Mouse (Mus musculus): ENCODE data around the gene Xylt1.
A peak's percentile ranks its signal among the peaks of the same experiment; 100 is the strongest.

Gene Xylt1

GRCm38 (mm10) chr7:117435730-117436441, 55.1 kb downstream of the Xylt1 start:
- no peaks in the 10 kb centered on the region for H3K27me3 ChIP-seq (ENCODE audit: control insufficient read depth, insufficient read depth, low read length, poor library complexity, severe bottlenecking)
- H3K36me3 ChIP-seq (ENCODE audit: control insufficient read depth, insufficient read depth, low read length, poor library complexity, severe bottlenecking) = no peaks in the 10 kb centered on the region
- no peak for DNase-seq (ENCODE audit: low read depth, low spot score)

GRCm38 (mm10) chr7:117436892-117437291, 56.1 kb downstream of the Xylt1 start:
- Histone ChIP-seq H3K27me3 (ENCODE audit: control insufficient read depth, insufficient read depth, low read length, poor library complexity, severe bottlenecking) (no peaks in the 10 kb centered on the region), H3K36me3 (ENCODE audit: control insufficient read depth, insufficient read depth, low read length, poor library complexity, severe bottlenecking) (no peaks in the 10 kb centered on the region)
- no peak for DNase-seq (ENCODE audit: low read depth, low spot score)

DNA sequence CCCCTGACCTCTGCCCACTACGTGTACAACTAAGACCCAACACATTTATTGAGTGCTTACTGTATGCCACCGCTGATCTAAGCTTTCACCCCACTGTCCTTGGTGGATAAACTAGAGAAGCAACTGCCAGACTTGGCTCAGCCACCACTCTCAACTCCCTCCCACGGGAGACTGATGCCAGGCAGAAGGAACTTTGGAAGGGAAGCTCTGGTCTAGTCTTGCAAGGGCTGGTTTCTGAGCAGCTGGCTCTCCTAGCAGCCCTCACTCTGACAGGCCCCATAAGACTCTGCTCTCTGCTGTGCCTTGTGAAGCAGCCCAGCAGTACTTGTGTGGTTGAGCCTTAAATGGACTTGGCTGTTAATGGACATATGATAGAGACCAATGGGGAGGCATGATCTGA, 60.2 kb downstream of the Xylt1 start:
- DNase-seq (ENCODE audit: low read depth, low spot score) = no peak
- Histone ChIP-seq H3K27me3 (ENCODE audit: control insufficient read depth, insufficient read depth, low read length, poor library complexity, severe bottlenecking) (no peaks in the 10 kb centered on the region), H3K36me3 (ENCODE audit: control insufficient read depth, insufficient read depth, low read length, poor library complexity, severe bottlenecking) (no peaks in the 10 kb centered on the region)

- no peak for DNase-seq (ENCODE audit: low read depth, low spot score)
- no peaks in the 10 kb centered on the region for H3K27me3 ChIP-seq (ENCODE audit: control insufficient read depth, insufficient read depth, low read length, poor library complexity, severe bottlenecking)
- no peaks in the 10 kb centered on the region for H3K36me3 ChIP-seq (ENCODE audit: control insufficient read depth, insufficient read depth, low read length, poor library complexity, severe bottlenecking)
These were observed 61.9 kb downstream of the Xylt1 start for GRCm38 (mm10) chr7:117442639-117443038.

DNA sequence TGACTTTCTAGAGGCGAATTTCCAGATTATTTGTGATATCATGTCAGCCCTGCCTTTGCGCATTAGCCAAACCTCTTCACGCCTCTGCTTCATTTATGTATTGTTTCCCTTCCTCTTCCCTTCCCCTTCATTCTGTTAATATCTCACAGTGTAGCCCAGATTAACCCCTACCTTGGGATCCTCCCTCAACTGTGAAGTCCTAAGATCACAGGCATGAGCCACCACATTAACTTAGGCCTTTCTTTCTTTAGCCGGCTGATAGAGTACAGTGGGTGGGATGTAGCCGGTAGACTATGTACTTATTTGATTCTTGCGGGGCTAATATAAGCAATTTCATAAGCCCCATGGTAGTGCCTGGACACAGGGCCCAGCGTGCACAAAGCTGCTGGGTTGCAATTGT, 62.4 kb downstream of the Xylt1 start:
- DNase-seq (ENCODE audit: low read depth, low spot score) = no peak
- Histone ChIP-seq H3K27me3 (ENCODE audit: control insufficient read depth, insufficient read depth, low read length, poor library complexity, severe bottlenecking) (no peaks in the 10 kb centered on the region), H3K36me3 (ENCODE audit: control insufficient read depth, insufficient read depth, low read length, poor library complexity, severe bottlenecking) (no peaks in the 10 kb centered on the region)

GRCm38 (mm10) chr7:117445471-117445870, 64.7 kb downstream of the Xylt1 start:
- H3K36me3 ChIP-seq (ENCODE audit: control insufficient read depth, insufficient read depth, low read length, poor library complexity, severe bottlenecking) = no peaks in the 10 kb centered on the region
- H3K27me3 ChIP-seq (ENCODE audit: control insufficient read depth, insufficient read depth, low read length, poor library complexity, severe bottlenecking) = no peaks in the 10 kb centered on the region
- DNase-seq (ENCODE audit: low read depth, low spot score) = peak; percentile 75

DNA sequence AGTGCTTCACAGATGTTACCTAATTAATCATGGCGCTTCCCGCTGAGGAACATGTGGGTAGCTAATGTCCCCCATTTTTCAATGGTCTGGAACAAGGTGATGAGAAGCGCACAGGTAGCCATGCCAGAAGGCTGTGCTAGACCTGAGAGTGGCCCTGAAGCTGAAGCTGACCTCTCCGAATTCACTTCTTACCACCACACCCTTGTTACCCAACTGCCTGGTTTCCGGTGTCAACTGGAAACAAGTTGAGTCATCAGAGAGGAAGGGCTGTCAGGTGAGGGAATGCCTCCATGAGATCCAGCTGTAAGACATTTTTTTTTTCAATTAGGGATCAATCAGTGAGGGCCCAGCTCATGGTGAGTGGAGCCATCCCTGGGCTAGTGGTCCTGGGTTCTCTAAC, 68.8 kb downstream of the Xylt1 start:
- Histone ChIP-seq H3K36me3 (ENCODE audit: control insufficient read depth, insufficient read depth, low read length, poor library complexity, severe bottlenecking) (no peaks in the 10 kb centered on the region), H3K27me3 (ENCODE audit: control insufficient read depth, insufficient read depth, low read length, poor library complexity, severe bottlenecking) (no peaks in the 10 kb centered on the region)
- no peak for DNase-seq (ENCODE audit: low read depth, low spot score)

DNA sequence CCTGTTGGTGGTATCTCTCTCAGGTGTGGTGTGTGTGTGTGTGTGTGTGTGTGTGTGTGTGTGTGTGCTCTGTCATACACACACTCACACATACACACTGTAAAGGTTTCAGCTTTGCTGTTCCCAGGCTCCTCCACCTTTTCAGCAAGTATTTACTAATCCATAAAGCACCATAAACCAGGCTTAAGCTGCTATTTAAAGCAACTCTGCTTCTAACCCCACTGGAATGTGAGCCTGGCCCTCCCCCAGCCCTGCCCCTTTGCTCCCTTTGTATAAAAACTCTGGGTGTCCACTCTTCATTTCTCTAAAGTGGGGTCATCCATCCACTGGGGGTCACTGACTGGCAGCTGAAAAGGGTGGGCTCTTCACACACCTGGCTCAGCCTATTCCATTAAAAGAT, 70.4 kb downstream of the Xylt1 start:
- Histone ChIP-seq H3K27me3 (ENCODE audit: control insufficient read depth, insufficient read depth, low read length, poor library complexity, severe bottlenecking) (no peaks in the 10 kb centered on the region), H3K36me3 (ENCODE audit: control insufficient read depth, insufficient read depth, low read length, poor library complexity, severe bottlenecking) (no peaks in the 10 kb centered on the region)
- no peak for DNase-seq (ENCODE audit: low read depth, low spot score)

- Histone ChIP-seq H3K36me3 (ENCODE audit: control insufficient read depth, insufficient read depth, low read length, poor library complexity, severe bottlenecking) (no peaks in the 10 kb centered on the region), H3K27me3 (ENCODE audit: control insufficient read depth, insufficient read depth, low read length, poor library complexity, severe bottlenecking) (no peaks in the 10 kb centered on the region)
- DNase-seq (ENCODE audit: low read depth, low spot score) = no peak
These were observed 71.5 kb downstream of the Xylt1 start for GRCm38 (mm10) chr7:117452269-117452668.

- no peaks in the 10 kb centered on the region for H3K36me3 ChIP-seq (ENCODE audit: control insufficient read depth, insufficient read depth, low read length, poor library complexity, severe bottlenecking)
- H3K27me3 ChIP-seq (ENCODE audit: control insufficient read depth, insufficient read depth, low read length, poor library complexity, severe bottlenecking) = no peaks in the 10 kb centered on the region
- peak; percentile 42 for DNase-seq (ENCODE audit: low read depth, low spot score)
These were observed 74.2 kb downstream of the Xylt1 start for GRCm38 (mm10) chr7:117454789-117455548.

DNA sequence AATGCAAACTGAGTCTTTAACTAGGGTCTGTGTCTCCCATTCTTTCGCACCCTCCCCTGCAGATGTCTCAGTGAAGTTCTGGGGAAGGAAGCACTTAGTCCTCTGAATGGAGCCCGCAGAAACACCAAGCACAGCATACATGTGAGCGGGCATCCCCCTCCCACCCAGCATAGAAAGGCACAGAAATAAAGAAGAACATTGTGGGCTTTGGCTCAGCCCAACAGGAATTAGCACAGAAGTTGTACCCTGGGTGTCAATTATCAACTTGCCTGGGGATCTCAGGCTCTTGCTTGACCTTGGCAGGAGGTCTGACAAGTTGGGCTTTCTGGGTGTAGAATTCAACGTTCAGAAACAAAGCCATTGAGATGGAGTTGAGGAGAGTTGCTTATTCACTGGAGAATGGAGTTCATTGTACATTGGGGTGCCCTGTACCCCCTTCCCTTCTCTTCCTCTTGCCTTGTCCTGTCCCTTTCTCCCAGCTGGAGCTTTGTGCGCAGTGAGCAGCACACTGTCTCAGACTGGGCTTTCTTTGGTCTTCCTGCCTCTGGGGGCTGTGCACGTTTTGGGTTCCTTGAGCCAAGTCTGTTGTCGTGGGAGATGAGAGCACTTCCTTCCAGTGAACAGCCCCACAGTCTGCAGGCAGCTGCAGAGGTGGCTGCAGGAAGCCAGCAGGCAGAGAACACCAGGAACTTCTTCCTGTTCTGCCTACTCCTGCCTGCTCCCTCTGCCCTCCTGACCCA, 81.6 kb downstream of the Xylt1 start:
- H3K36me3 ChIP-seq (ENCODE audit: control insufficient read depth, insufficient read depth, low read length, poor library complexity, severe bottlenecking) = no peaks in the 10 kb centered on the region; the same call in 1 of the 2 replicates
- no peaks in the 10 kb centered on the region for H3K27me3 ChIP-seq (ENCODE audit: control insufficient read depth, insufficient read depth, low read length, poor library complexity, severe bottlenecking)
- DNase-seq (ENCODE audit: low read depth, low spot score) = no peak

DNA sequence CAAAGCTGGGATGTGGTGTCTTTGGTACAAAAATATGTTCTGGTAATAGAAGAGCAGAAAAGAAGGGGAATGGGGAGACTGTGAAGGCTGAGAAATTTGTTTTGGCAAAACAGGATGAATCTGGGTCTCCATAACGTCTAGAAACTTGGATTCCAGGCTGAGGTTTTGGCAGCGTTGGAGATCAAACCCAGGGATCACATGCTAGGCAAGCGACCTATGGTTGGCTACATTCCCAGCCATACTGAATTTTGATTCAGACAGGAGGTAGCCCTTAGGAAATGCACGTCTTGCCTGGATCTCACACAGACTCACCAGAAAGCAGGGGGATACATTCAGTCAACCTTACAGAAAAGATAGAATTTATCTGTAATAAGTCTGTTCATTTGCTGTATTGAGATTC, 84.2 kb downstream of the Xylt1 start:
- no peaks in the 10 kb centered on the region for H3K27me3 ChIP-seq (ENCODE audit: control insufficient read depth, insufficient read depth, low read length, poor library complexity, severe bottlenecking)
- DNase-seq (ENCODE audit: low read depth, low spot score) = no peak
- H3K36me3 ChIP-seq (ENCODE audit: control insufficient read depth, insufficient read depth, low read length, poor library complexity, severe bottlenecking) = no peaks in the 10 kb centered on the region; the same call in 1 of the 2 replicates

- H3K27me3 ChIP-seq (ENCODE audit: control insufficient read depth, insufficient read depth, low read length, poor library complexity, severe bottlenecking) = no peaks in the 10 kb centered on the region
- no peaks in the 10 kb centered on the region for H3K36me3 ChIP-seq (ENCODE audit: control insufficient read depth, insufficient read depth, low read length, poor library complexity, severe bottlenecking)
- DNase-seq (ENCODE audit: low read depth, low spot score) = peak; percentile 63
These were observed 85.4 kb downstream of the Xylt1 start for GRCm38 (mm10) chr7:117466006-117466780.

- H3K27me3 ChIP-seq (ENCODE audit: control insufficient read depth, insufficient read depth, low read length, poor library complexity, severe bottlenecking) = no peaks in the 10 kb centered on the region
- DNase-seq (ENCODE audit: low read depth, low spot score) = peak; percentile 79
- no peaks in the 10 kb centered on the region for H3K36me3 ChIP-seq (ENCODE audit: control insufficient read depth, insufficient read depth, low read length, poor library complexity, severe bottlenecking)
These were observed 89.5 kb downstream of the Xylt1 start for GRCm38 (mm10) chr7:117470243-117470802.

All from splenic B cell, adult 2 months (primary cell).